Mouse (Mus musculus) hindbrain, postnatal 0 days (tissue): ENCODE measurements at regions not wholly inside any gene's neighbourhood (a gene's known extent, or its start where the extent isn't known, plus 50 kb on each side); places are given as distances from the start of the nearest gene placed in this dataset.

ENCODE experiments used
- ATAC-seq: fragments of 200-750 bp; cut with Nextera tagmentation; 2 replicates; pipeline ENCODE4 v1.8.0; 2017; ENCODE audit warnings: mild to moderate bottlenecking, moderate TSS enrichment, moderate library complexity
- DNase-seq: peaks from one replicate; pipeline ENCODE4 v3.0.0-alpha.2; 2015; ENCODE audit warnings: low spot score
- H3K27ac ChIP-seq: fragments of 300-500 bp; sonication (generic); 2 replicates; pipeline ENCODE4 v1.5.1; 2014; ENCODE audit warnings: mild to moderate bottlenecking
- H3K27me3 ChIP-seq: fragments of 300-500 bp; sonication (generic); 2 replicates; pipeline ENCODE4 v1.6.1; 2014; ENCODE audit warnings: low read length, mixed read lengths; ENCODE audit not compliant: insufficient read depth
- H3K36me3 ChIP-seq: fragments of 300-500 bp; sonication (generic); 2 replicates; pipeline ENCODE4 v1.6.1; 2014; ENCODE audit warnings: low read length, mixed read lengths; ENCODE audit not compliant: insufficient read depth
- H3K4me1 ChIP-seq: fragments of 300-500 bp; sonication (generic); 2 replicates; pipeline ENCODE4 v1.6.1; 2014; ENCODE audit warnings: antibody characterized with exemption, low read length, mixed read lengths; ENCODE audit not compliant: insufficient read depth
- H3K4me2 ChIP-seq: fragments of 300-500 bp; sonication (generic); 2 replicates; pipeline ENCODE4 v1.6.1; 2014; ENCODE audit warnings: low read depth, mild to moderate bottlenecking, low read length, moderate library complexity, mixed read lengths
- H3K4me3 ChIP-seq: fragments of 300-500 bp; sonication (generic); 2 replicates; pipeline ENCODE4 v1.5.1; 2014; ENCODE audit warnings: low read length
- H3K9ac ChIP-seq: fragments of 300-500 bp; sonication (generic); replicated peaks from 2 replicates; pipeline ENCODE4 v1.6.1; 2014; ENCODE audit warnings: mild to moderate bottlenecking, low read length, moderate library complexity, mixed read lengths
- H3K9me3 ChIP-seq: fragments of 300-500 bp; sonication (generic); 2 replicates; pipeline ENCODE4 v1.6.1; 2016; ENCODE audit warnings: low read length, mixed read lengths
- CTCF ChIP-seq: IDR thresholded peaks from 2 replicates; pipeline ENCODE4 v1.5.1; 2016; ENCODE audit warnings: antibody characterized with exemption, control low read depth, low read depth
- WGBS: fragments of 180-500 bp; shearing (Covaris S2); extraction: QIAGEN DNeasy Blood & Tissue Kit; methylation state at CpG from one replicate; pipeline ENCODE4 v1.1.7; 2014; 5-methylcytosine and 5-hydroxymethylcytosine counted together

- ATAC-seq (no peak), DNase-seq (no peak)
- Histone ChIP-seq H3K27ac (no peak overlapping the region), H3K27me3 (no peaks in the 10 kb centered on the region), H3K9ac (no peak overlapping the region), H3K4me2 (no peak overlapping the region), H3K4me3 (no peak overlapping the region), H3K9me3 (no peaks in the 10 kb centered on the region), H3K4me1 (no peaks in the 10 kb centered on the region), H3K36me3 (no peaks in the 10 kb centered on the region)
- no peak for TF ChIP-seq CTCF
- WGBS: 89% methylated on average over 3 of the region's 3 CpGs
These were observed 86.2 kb upstream of the Kl start for GRCm38 (mm10) chr5:150866198-150866597.

- H3K4me3 ChIP-seq: no peak overlapping the region
- ATAC-seq: no peak
These were observed 82.5 kb upstream of the Kl start for GRCm38 (mm10) chr5:150869954-150870353.

GRCm38 (mm10) chr5:150878805-150879204 lies 73.6 kb upstream of the Kl start:
- 47% methylated on average over 4 of the region's 4 CpGs for WGBS
- no peak for ATAC-seq

More at GRCm38 (mm10) chr5:150869954-150870353, 82.5 kb upstream of the Kl start:
- H3K4me1 ChIP-seq: no peaks in the 10 kb centered on the region
- H3K9me3 ChIP-seq: no peaks in the 10 kb centered on the region
- WGBS: 75% methylated on average over 4 of the region's 4 CpGs
- no peak for DNase-seq
- no peaks in the 10 kb centered on the region for H3K36me3 ChIP-seq
- H3K4me2 ChIP-seq: no peak overlapping the region
- no peak overlapping the region for H3K27ac ChIP-seq
- no peaks in the 10 kb centered on the region for H3K27me3 ChIP-seq
- TF ChIP-seq CTCF: no peak
- H3K9ac ChIP-seq: no peak overlapping the region

GRCm38 (mm10) chr5:150883676-150884075 lies 68.7 kb upstream of the Kl start:
- no peak overlapping the region for H3K4me3 ChIP-seq
- ATAC-seq (no peak), DNase-seq (no peak)
- no peaks in the 10 kb centered on the region for H3K36me3 ChIP-seq
- H3K4me2 ChIP-seq: no peak overlapping the region
- 0 out of 2 replicates have a peak, but pooled peaks cover 5% of the 10 kb centered on the region for H3K9me3 ChIP-seq
- H3K27ac ChIP-seq: no peak overlapping the region
- WGBS: 86% methylated on average over 2 of the region's 2 CpGs
- H3K27me3 ChIP-seq: no peaks in the 10 kb centered on the region
- H3K4me1 ChIP-seq: no peaks in the 10 kb centered on the region; the same call in 1 of the 2 replicates
- no peak overlapping the region for H3K9ac ChIP-seq
- TF ChIP-seq CTCF: no peak

More at GRCm38 (mm10) chr5:150878805-150879204, 73.6 kb upstream of the Kl start:
- Histone ChIP-seq H3K27ac (no peak overlapping the region), H3K9me3 (0 out of 2 replicates have a peak, but pooled peaks cover 5% of the 10 kb centered on the region), H3K27me3 (no peaks in the 10 kb centered on the region), H3K36me3 (no peaks in the 10 kb centered on the region), H3K4me2 (no peak overlapping the region), H3K4me3 (no peak overlapping the region), H3K9ac (no peak overlapping the region), H3K4me1 (no peaks in the 10 kb centered on the region; the same call in 1 of the 2 replicates)
- DNase-seq: no peak
- TF ChIP-seq CTCF: no peak

- no peak overlapping the region for H3K27ac ChIP-seq
- no peaks in the 10 kb centered on the region for H3K9me3 ChIP-seq
- no peaks in the 10 kb centered on the region for H3K27me3 ChIP-seq
- H3K4me1 ChIP-seq: no peaks in the 10 kb centered on the region
- TF ChIP-seq CTCF: no peak
- H3K9ac ChIP-seq: no peak overlapping the region
- ATAC-seq: no peak
- no peak overlapping the region for H3K4me3 ChIP-seq
- 85% methylated on average over 4 of the region's 4 CpGs for WGBS
- no peak overlapping the region for H3K4me2 ChIP-seq
- no peaks in the 10 kb centered on the region for H3K36me3 ChIP-seq
- DNase-seq: no peak
These were observed 62.3 kb upstream of the Kl start for GRCm38 (mm10) chr5:150890086-150890485.

GRCm38 (mm10) chr5:150891262-150891940 lies 61.0 kb upstream of the Kl start:
- Histone ChIP-seq H3K36me3 (no peaks in the 10 kb centered on the region), H3K9me3 (no peaks in the 10 kb centered on the region), H3K4me1 (no peaks in the 10 kb centered on the region), H3K27me3 (no peaks in the 10 kb centered on the region), H3K4me3 (no peak overlapping the region), H3K4me2 (no peak overlapping the region), H3K9ac (no peak overlapping the region), H3K27ac (no peak overlapping the region)
- TF ChIP-seq CTCF: no peak
- 54% methylated on average over 7 of the region's 7 CpGs for WGBS
- no peak for ATAC-seq
- no peak for DNase-seq

GRCm38 (mm10) chr5:150894049-150894738 lies 58.2 kb upstream of the Kl start:
- 0 out of 2 replicates have a peak overlapping the region, but pooled peaks have one; percentile 20 for H3K27ac ChIP-seq

More at GRCm38 (mm10) chr5:150894049-150894738, 58.2 kb upstream of the Kl start:
- WGBS: 45% methylated on average over 3 of the region's 3 CpGs
- Histone ChIP-seq H3K4me1 (no peaks in the 10 kb centered on the region), H3K27me3 (no peaks in the 10 kb centered on the region), H3K9ac (no peak overlapping the region), H3K9me3 (no peaks in the 10 kb centered on the region), H3K36me3 (no peaks in the 10 kb centered on the region), H3K4me2 (no peak overlapping the region), H3K4me3 (no peak overlapping the region)
- TF ChIP-seq CTCF: no peak
- DNase-seq: no peak
- ATAC-seq: no peak
